Mouse (Mus musculus) limb, embryonic 11.5 days (tissue): ENCODE results near the gene Dock2. TPM values are rescaled to one million over a fixed set of nuclear protein-coding genes. Genes with fewer than 3 reads are reported as not detected.

ENCODE experiments used
- ATAC-seq: fragments of 200-750 bp; cut with Nextera tagmentation; 2 replicates; pipeline ENCODE4 v1.8.0; 2017; ENCODE audit warnings: low read depth; ENCODE audit not compliant: insufficient number of reproducible peaks, low FRiP score, low TSS enrichment
- DNase-seq: peaks from one replicate; pipeline ENCODE4 v3.0.0-alpha.2; 2015; ENCODE audit warnings: low spot score
- H3K27ac ChIP-seq: fragments of 300-500 bp; sonication (generic); replicated peaks from 2 replicates; pipeline ENCODE4 v1.5.1; 2014; ENCODE audit warnings: low read depth, mild to moderate bottlenecking, low read length
- H3K27me3 ChIP-seq: fragments of 300-500 bp; sonication (generic); 2 replicates; pipeline ENCODE4 v1.6.1; 2014; ENCODE audit warnings: mild to moderate bottlenecking, low read length, mixed read lengths; ENCODE audit not compliant: control insufficient read depth, insufficient read depth
- H3K36me3 ChIP-seq: fragments of 300-500 bp; sonication (generic); 2 replicates; pipeline ENCODE4 v1.6.1; 2014; ENCODE audit warnings: mild to moderate bottlenecking, low read length, moderate library complexity, mixed read lengths; ENCODE audit not compliant: control insufficient read depth, insufficient read depth
- H3K4me1 ChIP-seq: fragments of 300-500 bp; sonication (generic); 2 replicates; pipeline ENCODE4 v1.6.1; 2014; ENCODE audit warnings: low read length, mixed read lengths; ENCODE audit not compliant: control insufficient read depth, insufficient read depth
- H3K4me2 ChIP-seq: fragments of 300-500 bp; sonication (generic); 2 replicates; pipeline ENCODE4 v1.6.1; 2014; ENCODE audit warnings: low read depth, mild to moderate bottlenecking, moderate library complexity; ENCODE audit not compliant: severe bottlenecking
- H3K4me3 ChIP-seq: fragments of 300-500 bp; sonication (generic); 2 replicates; pipeline ENCODE4 v1.5.1; 2014; ENCODE audit warnings: low read depth, low read length
- H3K9ac ChIP-seq: fragments of 300-500 bp; sonication (generic); 2 replicates; pipeline ENCODE4 v1.6.1; 2014; ENCODE audit warnings: mild to moderate bottlenecking, low read length
- H3K9me3 ChIP-seq: fragments of 300-500 bp; sonication (generic); 2 replicates; pipeline ENCODE4 v1.6.1; 2016; ENCODE audit warnings: low read length; ENCODE audit not compliant: control insufficient read depth
- WGBS: fragments of 180-500 bp; shearing (Covaris S2); extraction: QIAGEN DNeasy Blood & Tissue Kit; methylation state at CpG from one replicate; pipeline ENCODE4 v1.1.7; 2014; 5-methylcytosine and 5-hydroxymethylcytosine counted together
- polyA plus RNA-seq: library from polyadenylated mRNA; unstranded; fragments of >200 nt; fragmentation: Nextera tagmentation; extraction: Ambion mirVana; gene quantifications from 2 replicates; pipeline ENCODE4 v1.2.1, GENCODE M21; 2014

The Dock2 gene
- polyA plus RNA-seq, 1 experiment from 2014 or later, result 0.25 TPM

- H3K4me3 ChIP-seq, result no peak overlapping the region
- WGBS, result 85% methylated on average over 1 of the region's 1 CpGs
- no peak for ATAC-seq
Measured at GRCm38 (mm10) chr11:34499663-34500062, 284.0 kb downstream of the Dock2 start.

GRCm38 (mm10) chr11:34494682-34495081 lies 289.0 kb downstream of the Dock2 start:
- Histone ChIP-seq H3K4me2 (no peak overlapping the region), H3K4me1 (no peaks in the 10 kb centered on the region), H3K27ac (no peak overlapping the region), H3K9me3 (no peaks in the 10 kb centered on the region), H3K9ac (no peak overlapping the region), H3K27me3 (no peaks in the 10 kb centered on the region), H3K4me3 (no peak overlapping the region), H3K36me3 (no peaks in the 10 kb centered on the region)
- DNase-seq, result no peak
- WGBS, result 76% methylated on average over 4 of the region's 4 CpGs
- no peak for ATAC-seq

More at GRCm38 (mm10) chr11:34499663-34500062, 284.0 kb downstream of the Dock2 start:
- H3K9me3 ChIP-seq, result no peaks in the 10 kb centered on the region
- H3K36me3 ChIP-seq, result no peaks in the 10 kb centered on the region
- H3K4me1 ChIP-seq, result no peaks in the 10 kb centered on the region
- no peak for DNase-seq
- H3K27me3 ChIP-seq, result no peaks in the 10 kb centered on the region
- H3K4me2 ChIP-seq, result no peak overlapping the region
- H3K9ac ChIP-seq, result no peak overlapping the region
- H3K27ac ChIP-seq, result no peak overlapping the region

- H3K4me3 ChIP-seq, result no peak overlapping the region
- no peak overlapping the region for H3K4me2 ChIP-seq
- H3K27me3 ChIP-seq, result no peaks in the 10 kb centered on the region
- 89% methylated on average over 3 of the region's 3 CpGs for WGBS
- no peak overlapping the region for H3K27ac ChIP-seq
- ATAC-seq (no peak), DNase-seq (no peak)
- no peak overlapping the region for H3K9ac ChIP-seq
- no peaks in the 10 kb centered on the region for H3K4me1 ChIP-seq
- no peaks in the 10 kb centered on the region for H3K36me3 ChIP-seq
- H3K9me3 ChIP-seq, result no peaks in the 10 kb centered on the region
Measured at GRCm38 (mm10) chr11:34492986-34493385, 290.7 kb downstream of the Dock2 start.

- no peak overlapping the region for H3K9ac ChIP-seq
- H3K4me1 ChIP-seq, result no peaks in the 10 kb centered on the region
- H3K27ac ChIP-seq, result no peak overlapping the region
- no peaks in the 10 kb centered on the region for H3K27me3 ChIP-seq
- H3K4me2 ChIP-seq, result no peak overlapping the region
- no peak overlapping the region for H3K4me3 ChIP-seq
- no peaks in the 10 kb centered on the region for H3K36me3 ChIP-seq
- H3K9me3 ChIP-seq, result no peaks in the 10 kb centered on the region
- WGBS, result 93% methylated on average over 2 of the region's 2 CpGs
- DNase-seq, result no peak
- ATAC-seq, result no peak
Measured at GRCm38 (mm10) chr11:34492223-34492622, 291.5 kb downstream of the Dock2 start.

GRCm38 (mm10) chr11:34489548-34489947 lies 294.1 kb downstream of the Dock2 start:
- no peak overlapping the region for H3K4me2 ChIP-seq
- H3K4me1 ChIP-seq, result no peaks in the 10 kb centered on the region
- no peak overlapping the region for H3K4me3 ChIP-seq
- no peaks in the 10 kb centered on the region for H3K27me3 ChIP-seq
- ATAC-seq (no peak), DNase-seq (no peak)
- 82% methylated on average over 6 of the region's 6 CpGs for WGBS
- H3K9me3 ChIP-seq, result no peaks in the 10 kb centered on the region; the same call in 1 of the 2 replicates
- H3K27ac ChIP-seq, result no peak overlapping the region
- H3K9ac ChIP-seq, result no peak overlapping the region
- H3K36me3 ChIP-seq, result no peaks in the 10 kb centered on the region

- H3K27ac ChIP-seq, result no peak overlapping the region
- H3K9me3 ChIP-seq, result no peaks in the 10 kb centered on the region
- no peaks in the 10 kb centered on the region for H3K4me1 ChIP-seq
- no peaks in the 10 kb centered on the region for H3K36me3 ChIP-seq
- H3K4me2 ChIP-seq, result no peak overlapping the region
- H3K9ac ChIP-seq, result no peak overlapping the region
- H3K4me3 ChIP-seq, result no peak overlapping the region
- WGBS, result 74% methylated on average over 5 of the region's 5 CpGs
- no peak for ATAC-seq
- no peak for DNase-seq
- H3K27me3 ChIP-seq, result no peaks in the 10 kb centered on the region
Measured at GRCm38 (mm10) chr11:34479301-34479700, 304.4 kb downstream of the Dock2 start.

GRCm38 (mm10) chr11:34469792-34470191 lies 313.9 kb downstream of the Dock2 start:
- Histone ChIP-seq H3K27me3 (no peaks in the 10 kb centered on the region), H3K4me2 (no peak overlapping the region), H3K36me3 (no peaks in the 10 kb centered on the region), H3K4me3 (no peak overlapping the region), H3K4me1 (no peaks in the 10 kb centered on the region), H3K9ac (no peak overlapping the region), H3K9me3 (no peaks in the 10 kb centered on the region), H3K27ac (no peak overlapping the region)
- DNase-seq (no peak), ATAC-seq (no peak)
- WGBS, result 86% methylated on average over 2 of the region's 2 CpGs

- no peak overlapping the region for H3K4me3 ChIP-seq
- DNase-seq (no peak), ATAC-seq (no peak)
- no peaks in the 10 kb centered on the region for H3K4me1 ChIP-seq
- 83% methylated on average over 3 of the region's 3 CpGs for WGBS
- H3K27me3 ChIP-seq, result no peaks in the 10 kb centered on the region
- no peak overlapping the region for H3K27ac ChIP-seq
- H3K4me2 ChIP-seq, result no peak overlapping the region
- no peaks in the 10 kb centered on the region for H3K9me3 ChIP-seq
- no peak overlapping the region for H3K9ac ChIP-seq
- no peaks in the 10 kb centered on the region for H3K36me3 ChIP-seq
Measured at GRCm38 (mm10) chr11:34468571-34468970, 315.1 kb downstream of the Dock2 start.

- H3K36me3 ChIP-seq, result no peaks in the 10 kb centered on the region
- no peak overlapping the region for H3K4me2 ChIP-seq
- 60% methylated on average over 1 of the region's 1 CpGs for WGBS
- no peak for ATAC-seq
- no peaks in the 10 kb centered on the region for H3K27me3 ChIP-seq
- no peak for DNase-seq
- H3K4me1 ChIP-seq, result no peaks in the 10 kb centered on the region
- H3K9ac ChIP-seq, result no peak overlapping the region
- H3K27ac ChIP-seq, result no peak overlapping the region
- H3K4me3 ChIP-seq, result no peak overlapping the region
- H3K9me3 ChIP-seq, result no peaks in the 10 kb centered on the region
Measured at GRCm38 (mm10) chr11:34467056-34467455, 316.6 kb downstream of the Dock2 start.
